Mouse (Mus musculus) MEL-GATA-1-ER (cell line): ENCODE measurements around the gene Sall1.

ENCODE experiments used
- DNase-seq: peaks from one replicate; pipeline ENCODE4 v3.0.0-alpha.2; 2012; ENCODE audit warnings: low read depth; ENCODE audit errors: extremely low read depth

Sall1 gene

GRCm38 (mm10) chr8:88997276-88997675 lies 46.7 kb downstream of the Sall1 start:
- DNase-seq = no peak

- no peak for DNase-seq
These were observed 52.0 kb downstream of the Sall1 start for GRCm38 (mm10) chr8:88991780-88992509.

DNA sequence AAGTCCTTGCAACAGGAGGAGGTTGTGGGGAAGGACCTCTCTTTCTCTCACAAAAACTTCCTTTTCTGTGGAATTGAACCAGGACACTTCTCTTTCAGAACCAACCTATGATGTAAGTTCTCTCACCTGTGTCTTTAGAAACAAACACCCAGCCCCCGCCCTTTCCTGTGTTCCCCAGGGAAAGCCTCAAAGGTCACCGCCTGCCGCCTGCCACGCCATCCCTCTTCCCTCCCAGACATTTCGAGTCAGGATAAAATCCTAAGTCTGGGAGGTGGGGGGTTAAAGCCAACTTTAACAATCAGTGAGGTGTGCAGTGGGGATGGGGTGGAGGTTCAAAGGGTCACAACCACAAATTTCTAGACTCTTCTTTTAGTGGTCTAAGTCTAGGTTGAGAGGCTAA lies 52.8 kb downstream of the Sall1 start:
- DNase-seq = no peak

DNA sequence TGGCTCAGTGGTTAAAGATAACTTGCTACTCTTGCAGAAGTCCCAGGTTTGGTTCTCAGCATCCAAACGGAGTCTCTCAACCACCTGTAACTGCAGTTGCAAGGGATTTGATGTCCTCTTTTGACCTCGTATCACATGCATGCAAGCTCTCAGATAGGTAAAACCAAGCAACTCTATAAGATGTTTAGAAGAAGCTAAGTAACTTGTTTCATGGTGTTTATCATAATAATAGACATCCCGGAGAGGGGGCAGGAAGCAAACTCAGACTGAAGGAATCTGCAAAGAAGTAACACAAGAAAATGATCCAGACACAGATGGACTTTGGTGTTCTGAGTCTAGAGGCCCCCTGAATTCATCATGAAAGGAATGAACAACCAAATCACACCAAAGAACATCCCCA lies 55.0 kb downstream of the Sall1 start:
- no peak for DNase-seq

GRCm38 (mm10) chr8:88983468-88983867 lies 60.5 kb downstream of the Sall1 start:
- no peak for DNase-seq
